Mouse (Mus musculus): ENCODE measurements around the gene Wscd1. TPM values are rescaled to one million over a fixed set of nuclear protein-coding genes. Genes with fewer than 3 reads are reported as not detected.
A peak's percentile ranks its signal among the peaks of the same experiment; 100 is the strongest.
"Not testable (repeated sequence)": the region's sequence is repeated elsewhere in the genome, so short reads cannot be mapped to it uniquely, and the experiment has no call there.

Wscd1 gene
- total RNA-seq, 2 experiments from 2014 or later, result 111 to 114 TPM

DNA sequence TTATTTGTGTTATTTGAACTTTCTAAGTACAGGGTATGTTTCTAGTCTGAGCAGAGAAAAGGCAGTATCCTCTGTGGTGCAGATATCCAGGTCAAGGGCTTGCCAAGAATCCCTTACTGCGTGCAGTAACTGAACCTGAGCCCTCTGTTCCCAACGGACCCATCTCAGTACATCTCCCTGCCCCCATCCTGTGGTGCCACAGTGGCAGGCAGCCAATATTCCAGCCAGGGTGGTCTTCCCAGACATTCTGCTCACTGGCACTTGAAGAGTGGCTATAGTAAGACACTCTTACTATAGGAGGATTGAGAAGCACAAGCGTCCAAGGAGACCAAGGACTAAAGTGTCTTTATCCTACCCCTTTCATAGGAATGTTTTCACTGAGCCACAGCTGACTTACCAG is 67.2 kb downstream of the Wscd1 start:
- no peak for TF ChIP-seq CTCF (conservative IDR thresholded peaks at IDR 0.05)
- no peak overlapping the region for H3K27ac ChIP-seq
- DNase-seq (ENCODE audit: low spot score in 2 of 2), result no peak

DNA sequence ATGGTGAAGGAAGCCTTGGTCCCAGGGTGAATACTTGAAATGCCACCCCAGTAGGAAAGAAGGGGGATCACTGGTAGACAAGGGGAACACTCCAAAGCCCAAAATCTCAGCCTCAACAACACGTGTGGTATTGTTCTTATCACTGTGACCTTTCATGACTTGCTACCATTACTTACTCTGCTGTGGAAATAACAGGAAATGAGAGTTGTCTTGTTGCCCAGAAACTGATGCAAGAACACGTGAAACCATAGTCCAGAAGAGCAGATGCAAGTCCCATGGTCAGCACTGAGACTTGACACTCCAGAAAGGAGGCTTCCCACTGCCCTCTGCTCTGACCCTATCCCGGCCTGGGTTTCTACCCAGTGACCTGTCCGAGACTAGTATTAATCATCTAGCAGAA is 67.6 kb downstream of the Wscd1 start:
- TF ChIP-seq CTCF (conservative IDR thresholded peaks at IDR 0.05), result no peak
- Histone ChIP-seq H3K4me3 (no peak overlapping the region), H3K27ac (no peak overlapping the region)
- DNase-seq (ENCODE audit: low spot score in 2 of 2), result no peak

More for the DNA sequence above, 67.2 kb downstream of the Wscd1 start:
- H3K4me3 ChIP-seq, result no peak overlapping the region

DNA sequence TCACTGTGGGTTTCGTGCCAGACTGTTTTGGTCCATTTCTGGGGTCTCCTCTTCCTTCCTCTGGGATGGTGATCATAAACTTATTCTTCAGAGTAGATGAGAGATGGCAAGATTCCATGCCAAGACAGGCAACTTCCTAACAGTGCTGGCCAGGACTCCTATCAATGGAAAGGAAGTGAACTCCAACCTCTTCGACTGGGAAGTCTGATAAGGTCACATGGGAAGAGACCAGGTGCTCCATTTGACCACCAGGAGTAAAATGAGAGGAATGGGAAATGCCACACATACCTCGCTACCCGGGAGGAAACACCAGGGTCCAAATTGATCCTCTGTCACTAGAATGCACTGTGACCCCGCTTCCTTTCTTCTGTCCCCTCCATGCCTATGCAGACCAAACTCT is 68.4 kb downstream of the Wscd1 start:
- no peak overlapping the region for H3K4me3 ChIP-seq
- no peak for TF ChIP-seq CTCF (conservative IDR thresholded peaks at IDR 0.05)
- no peak overlapping the region for H3K27ac ChIP-seq
- no peak for DNase-seq (ENCODE audit: low spot score in 2 of 2)

DNA sequence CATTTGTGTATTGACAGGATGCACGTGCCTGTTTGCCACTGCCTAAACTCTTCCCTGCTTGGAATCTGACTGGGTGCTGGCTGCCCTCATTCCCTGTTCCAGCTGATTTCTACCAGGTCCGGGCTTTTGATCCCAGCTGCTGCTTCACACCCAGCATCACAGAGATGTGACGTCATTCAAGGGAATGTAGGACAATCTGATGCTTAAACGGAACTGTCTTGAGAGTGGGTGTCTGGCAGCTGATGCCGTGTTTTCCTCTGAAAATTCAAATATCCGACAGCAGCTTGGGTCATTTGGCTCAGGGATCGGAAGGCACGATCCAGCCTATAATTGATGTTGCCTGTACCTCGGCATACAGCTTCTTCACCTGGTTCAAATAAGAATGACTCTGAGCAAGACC is 70.2 kb downstream of the Wscd1 start:
- no peak for DNase-seq (ENCODE audit: low spot score in 2 of 2)

DNA sequence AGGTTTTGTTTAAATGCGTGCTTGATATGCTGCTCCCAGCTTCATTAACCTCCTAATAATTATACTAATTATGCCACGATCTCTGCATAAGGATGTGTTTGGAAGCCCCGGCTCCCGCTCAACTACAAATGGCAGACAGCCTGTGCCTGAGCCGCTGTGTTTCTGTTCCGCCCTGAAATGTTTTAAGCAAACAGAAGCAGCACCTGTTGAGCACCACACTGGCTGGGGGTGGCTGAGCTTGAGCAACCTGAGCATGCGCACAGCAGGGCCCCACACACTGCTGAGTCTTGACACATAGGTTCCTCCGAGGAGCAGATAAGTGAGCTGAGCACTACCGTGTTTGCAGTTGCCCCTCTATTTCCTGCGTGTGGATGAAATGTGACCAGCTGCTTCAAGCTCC is 71.1 kb downstream of the Wscd1 start:
- peak overlapping the region; percentile 22; the same call in 1 of the 2 replicates for H3K4me3 ChIP-seq
- peak; percentile 13 to 16 for DNase-seq (ENCODE audit: low spot score in 2 of 2)
- no peak overlapping the region for H3K27ac ChIP-seq
- no peak for TF ChIP-seq CTCF (conservative IDR thresholded peaks at IDR 0.05)

More for the DNA sequence above, 70.2 kb downstream of the Wscd1 start:
- TF ChIP-seq CTCF (conservative IDR thresholded peaks at IDR 0.05), result no peak
- no peak overlapping the region for H3K27ac ChIP-seq
- no peak overlapping the region for H3K4me3 ChIP-seq

DNA sequence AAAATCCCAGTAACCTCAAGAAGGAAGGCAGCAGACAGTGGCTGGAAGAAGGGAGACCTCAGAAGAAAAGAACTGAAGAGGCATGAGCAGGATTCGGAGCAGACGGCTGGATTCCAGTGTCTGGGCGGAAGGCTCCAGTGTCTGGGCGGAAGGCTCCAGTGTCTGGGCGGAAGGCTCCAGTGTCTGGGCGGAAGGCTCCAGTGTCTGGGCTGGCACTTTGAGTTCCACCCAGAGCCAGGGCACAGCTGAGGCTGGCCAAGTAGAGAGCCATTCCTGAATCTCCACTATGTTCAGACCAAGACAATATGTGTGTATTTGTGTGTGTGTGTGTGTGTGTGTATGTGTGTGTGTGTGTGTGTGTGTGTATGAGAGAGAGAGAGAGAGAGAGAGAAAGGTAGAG is 71.8 kb downstream of the Wscd1 start:
- H3K27ac ChIP-seq; DNase-seq (ENCODE audit: low spot score in 2 of 2): not testable (repeated sequence)
- H3K4me3 ChIP-seq, result peak overlapping the region; percentile 22

DNA sequence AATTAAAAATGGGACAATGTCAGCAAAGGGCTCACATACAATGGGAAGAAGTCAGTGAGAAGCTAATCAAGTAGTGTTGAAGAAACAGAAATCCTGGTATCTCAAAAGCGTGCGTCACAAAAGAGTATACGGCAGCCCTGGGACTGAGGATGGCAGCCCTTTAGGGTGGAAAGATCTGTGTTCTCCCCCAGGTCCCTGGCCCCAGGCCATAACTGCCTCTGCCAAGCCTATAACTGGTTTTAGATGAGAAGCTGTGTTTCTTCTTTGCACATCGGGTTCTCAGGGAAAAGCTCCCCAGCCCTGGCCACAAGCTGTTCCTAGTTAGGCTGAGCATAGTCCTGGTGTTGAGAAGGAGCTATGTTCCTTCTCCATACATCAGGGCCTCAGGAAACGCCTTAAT is 72.3 kb downstream of the Wscd1 start:
- no peak overlapping the region for H3K4me3 ChIP-seq
- no peak overlapping the region for H3K27ac ChIP-seq
- no peak for DNase-seq (ENCODE audit: low spot score in 2 of 2)
- no peak for TF ChIP-seq CTCF (conservative IDR thresholded peaks at IDR 0.05)

DNA sequence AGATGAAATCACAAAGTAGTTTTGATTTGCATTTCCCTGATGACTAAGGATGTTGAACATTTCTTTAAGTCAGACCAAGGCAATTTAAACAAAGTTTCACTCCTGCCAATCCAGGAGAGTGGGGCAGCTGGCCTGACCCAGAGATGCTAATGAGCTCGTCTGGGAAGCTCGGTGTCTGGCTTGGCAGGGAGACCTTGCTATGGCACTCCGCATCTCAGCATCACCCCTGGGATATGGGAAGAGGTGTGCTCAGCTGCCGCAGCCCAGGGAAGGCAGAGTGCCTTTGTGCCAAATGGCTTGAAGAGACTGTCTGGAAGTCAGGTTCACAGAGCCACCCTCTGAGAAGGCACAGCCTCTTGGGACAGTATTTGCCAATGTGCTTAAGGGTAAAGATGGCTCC is 75.3 kb downstream of the Wscd1 start:
- DNase-seq (ENCODE audit: low spot score in 2 of 2), result no peak
- no peak for TF ChIP-seq CTCF (conservative IDR thresholded peaks at IDR 0.05)
- Histone ChIP-seq H3K27ac (no peak overlapping the region), H3K4me3 (no peak overlapping the region)

Measured in layer of hippocampus, adult 2 months (tissue).